Mouse (Mus musculus) G1E (cell line): Measurements from ENCODE around the gene Stmnd1. TPM values are rescaled to one million over a fixed set of nuclear protein-coding genes. Genes with fewer than 3 reads are reported as not detected.
"Not testable (repeated sequence)": the region's sequence is repeated elsewhere in the genome, so short reads cannot be mapped to it uniquely, and the experiment has no call there.

Source experiments
- ATAC-seq: 2 replicates; pipeline ENCODE4 v1.8.0; 2016; ENCODE audit warnings: mild to moderate bottlenecking; ENCODE audit not compliant: insufficient number of reproducible peaks, poor library complexity, low FRiP score, severe bottlenecking; ENCODE audit errors: extremely low read depth
- DNase-seq: peaks from one replicate; pipeline ENCODE4 v3.0.0; 2012; ENCODE audit warnings: low spot score
- H3K27me3 ChIP-seq: 2 replicates; pipeline ENCODE4 v1.6.1; 2012; ENCODE audit warnings: mild to moderate bottlenecking, low read length, inconsistent platforms; ENCODE audit not compliant: insufficient read depth
- H3K36me3 ChIP-seq: replicated peaks from 2 replicates; pipeline ENCODE3; 2012; ENCODE audit warnings: mild to moderate bottlenecking, inconsistent platforms
- H3K4me1 ChIP-seq: 2 replicates; pipeline ENCODE4 v1.6.1; 2012; ENCODE audit warnings: low read depth, low read length, inconsistent platforms, mixed read lengths; ENCODE audit not compliant: insufficient read depth
- H3K4me3 ChIP-seq: 2 replicates; pipeline ENCODE4 v1.5.1; 2012; ENCODE audit warnings: low read depth, mild to moderate bottlenecking, inconsistent platforms, low read length, moderate library complexity, mixed read lengths
- H3K9me3 ChIP-seq: replicated peaks from 2 replicates; pipeline ENCODE4 v1.6.1; 2012; ENCODE audit warnings: inconsistent platforms
- CTCF ChIP-seq: IDR thresholded peaks from 2 replicates; pipeline ENCODE4 v1.5.1; 2012; ENCODE audit warnings: low read depth, low read length, inconsistent platforms, mixed read lengths
- GATA1 ChIP-seq: IDR thresholded peaks from 2 replicates; pipeline ENCODE4 v1.6.1; 2012; ENCODE audit warnings: borderline replicate concordance, low read length, inconsistent platforms, mixed read lengths
- GATA2 ChIP-seq: IDR thresholded peaks from 2 replicates; pipeline ENCODE4 v1.6.1; 2012; ENCODE audit warnings: low read depth, low read length, inconsistent platforms, borderline replicate concordance
- POLR2AphosphoS5 ChIP-seq: IDR thresholded peaks from 2 replicates; pipeline ENCODE4 v1.6.1; 2012; ENCODE audit warnings: low read depth, low read length, inconsistent platforms; ENCODE audit not compliant: insufficient replicate concordance
- TAL1 ChIP-seq: conservative IDR thresholded peaks from 2 replicates; pipeline ENCODE4 v1.6.1; 2012; ENCODE audit warnings: low read depth, low read length, inconsistent platforms, mixed read lengths
- polyA plus RNA-seq: library from polyadenylated mRNA; stranded (reverse); fragments of >175 nt; gene quantifications from 2 replicates; pipeline ENCODE4 v1.2.3, GENCODE M21; 2012
- total RNA-seq, 2 experiments: library from RNA; stranded (forward) in 1 of 2; stranded (reverse) in 1 of 2; fragments of 200-1000 nt in 1 of 2; fragments of >200 nt in 1 of 2; fragmentation: Nextera tagmentation in 1 of 2; gene quantifications; 2 replicates each; pipeline ENCODE4 v1.2.3; 2014 to 2017

Stmnd1 gene
- total and polyA plus RNA-seq, 3 experiments = not detected

GRCm38 (mm10) chr13:46315165-46315564, 41.6 kb downstream of the Stmnd1 start:
- DNase-seq = no peak
- Histone ChIP-seq H3K27me3 (no peaks in the 10 kb centered on the region), H3K9me3 (peaks cover 2% of the 10 kb centered on the region; the same call in 1 of the 2 replicates), H3K4me3 (no peak overlapping the region), H3K4me1 (no peaks in the 10 kb centered on the region), H3K36me3 (no peaks in the 10 kb centered on the region)
- no peak for ATAC-seq
- TF ChIP-seq POLR2AphosphoS5 = no peak
- no peak for TF ChIP-seq CTCF
- no peak for TF ChIP-seq TAL1
- no peak for TF ChIP-seq GATA2
- TF ChIP-seq GATA1 = no peak

GRCm38 (mm10) chr13:46326351-46326985, 52.9 kb downstream of the Stmnd1 start:
- no peak for ATAC-seq
- H3K36me3 ChIP-seq = no peaks in the 10 kb centered on the region

GRCm38 (mm10) chr13:46335020-46335419, 61.5 kb downstream of the Stmnd1 start:
- ATAC-seq (no peak), DNase-seq (no peak)
- TF ChIP-seq TAL1 (no peak), POLR2AphosphoS5 (no peak), GATA2 (no peak), GATA1 (no peak), CTCF (no peak)
- Histone ChIP-seq H3K4me3 (no peak overlapping the region), H3K4me1 (no peaks in the 10 kb centered on the region), H3K27me3 (no peaks in the 10 kb centered on the region; the same call in 1 of the 2 replicates), H3K9me3 (peaks cover 3% of the 10 kb centered on the region), H3K36me3 (no peaks in the 10 kb centered on the region)

More at GRCm38 (mm10) chr13:46326351-46326985, 52.9 kb downstream of the Stmnd1 start:
- no peak for DNase-seq
- TF ChIP-seq GATA1 (no peak), POLR2AphosphoS5 (no peak)
- Histone ChIP-seq H3K4me3 (no peak overlapping the region), H3K9me3 (no peaks in the 10 kb centered on the region), H3K27me3 (peaks cover 4% of the 10 kb centered on the region; the same call in 1 of the 2 replicates), H3K4me1 (no peaks in the 10 kb centered on the region)

- H3K4me3 ChIP-seq, H3K27me3 ChIP-seq, H3K36me3 ChIP-seq, H3K9me3 ChIP-seq, DNase-seq, H3K4me1 ChIP-seq, ATAC-seq: not testable (repeated sequence)
These were observed 62.8 kb downstream of the Stmnd1 start for GRCm38 (mm10) chr13:46336281-46336680.

- no peaks in the 10 kb centered on the region; the same call in 1 of the 2 replicates for H3K27me3 ChIP-seq
- ATAC-seq = no peak
These were observed 64.3 kb downstream of the Stmnd1 start for GRCm38 (mm10) chr13:46337791-46338190.

GRCm38 (mm10) chr13:46339954-46340353, 66.4 kb downstream of the Stmnd1 start:
- Histone ChIP-seq H3K9me3 (no peaks in the 10 kb centered on the region), H3K27me3 (peaks cover 4% of the 10 kb centered on the region; the same call in 1 of the 2 replicates), H3K4me3 (no peak overlapping the region), H3K36me3 (no peaks in the 10 kb centered on the region), H3K4me1 (no peaks in the 10 kb centered on the region)
- DNase-seq = no peak
- no peak for TF ChIP-seq CTCF
- no peak for TF ChIP-seq TAL1
- TF ChIP-seq GATA1 = no peak
- no peak for TF ChIP-seq GATA2
- TF ChIP-seq POLR2AphosphoS5 = no peak
- no peak for ATAC-seq

More at GRCm38 (mm10) chr13:46337791-46338190, 64.3 kb downstream of the Stmnd1 start:
- no peak for DNase-seq
- TF ChIP-seq CTCF (no peak), GATA1 (no peak), POLR2AphosphoS5 (no peak), TAL1 (no peak)
- no peak overlapping the region for H3K4me3 ChIP-seq
- no peaks in the 10 kb centered on the region for H3K9me3 ChIP-seq
- H3K4me1 ChIP-seq = no peaks in the 10 kb centered on the region
- no peaks in the 10 kb centered on the region for H3K36me3 ChIP-seq

- no peak overlapping the region for H3K4me3 ChIP-seq
- H3K36me3 ChIP-seq = no peaks in the 10 kb centered on the region
- no peaks in the 10 kb centered on the region for H3K4me1 ChIP-seq
- ATAC-seq (no peak), DNase-seq (no peak)
- TF ChIP-seq TAL1 = no peak
- TF ChIP-seq GATA2 = no peak
- no peak for TF ChIP-seq GATA1
- TF ChIP-seq POLR2AphosphoS5 = no peak
- no peak for TF ChIP-seq CTCF
- H3K9me3 ChIP-seq = no peaks in the 10 kb centered on the region
- H3K27me3 ChIP-seq = peaks cover 4% of the 10 kb centered on the region; the same call in 1 of the 2 replicates
These were observed 67.1 kb downstream of the Stmnd1 start for GRCm38 (mm10) chr13:46340583-46340982.
